In genomic region chr5:31527117-31527680, GRCm38 (mm10) we compare ENCODE assay signal across 8 mouse cellular contexts. TPM values are rescaled to one million over a fixed set of nuclear protein-coding genes. Genes with fewer than 3 reads are reported as not detected.
DNase-seq lines count a peak whose midpoint lies in the region; ATAC-seq and TF ChIP-seq lines count a peak whose summit lies in the region.

No protein-coding gene starts in this region.

- no peak for TF ChIP-seq CTCF in ES-Bruce4 (IDR thresholded peaks at IDR 0.05; ENCODE audit: low read depth, low read length)
- no peak for TF ChIP-seq CTCF in liver, adult 2 months (IDR thresholded peaks at IDR 0.05; ENCODE audit: low read depth, low read length)

- no peak overlapping the region for H3K27ac ChIP-seq in heart, embryonic 12.5 days (ENCODE audit: poor library complexity, severe bottlenecking)
- no peak overlapping the region for H3K27ac ChIP-seq in ES-Bruce4 (ENCODE audit: insufficient read depth, low read length)
- 0 out of 2 replicates have a peak overlapping the region, but pooled peaks have one; percentile 80 for H3K27ac ChIP-seq in forebrain, embryonic 13.5 days
- peak overlapping the region; percentile 85; the same call in 1 of the 2 replicates for H3K27ac ChIP-seq in liver, adult 2 months (replicated peaks; ENCODE audit: insufficient read depth, low read depth, low read length)
- H3K27ac ChIP-seq in stomach, embryonic 15.5 days = 0 out of 2 replicates have a peak overlapping the region, but pooled peaks have one; percentile 81

- H3K36me3 ChIP-seq in heart, embryonic 12.5 days = peaks cover 40% of the 10 kb centered on the region
- H3K36me3 ChIP-seq in ES-Bruce4 (ENCODE audit: control insufficient read depth, insufficient read depth, low read length, poor library complexity, severe bottlenecking) = peaks cover 17% of the 10 kb centered on the region; the same call in 1 of the 2 replicates
- H3K36me3 ChIP-seq in forebrain, embryonic 13.5 days (ENCODE audit: poor library complexity, severe bottlenecking) = peaks cover 44% of the 10 kb centered on the region
- peaks cover 15% of the 10 kb centered on the region for H3K36me3 ChIP-seq in liver, adult 2 months (ENCODE audit: control insufficient read depth, insufficient read depth, low read length)
- H3K36me3 ChIP-seq in stomach, embryonic 15.5 days = peaks cover 14% of the 10 kb centered on the region

- WGBS in heart, embryonic 12.5 days = 2% methylated on average over 40 of the region's 40 CpGs
- WGBS in forebrain, embryonic 13.5 days = 6% methylated on average over 40 of the region's 40 CpGs
- 2% methylated on average over 40 of the region's 40 CpGs for WGBS in liver, adult 2 months
- 3% methylated on average over 40 of the region's 40 CpGs for WGBS in stomach, embryonic 15.5 days

- no peak for TF ChIP-seq POLR2A in ES-Bruce4 (IDR thresholded peaks at IDR 0.05; ENCODE audit: insufficient read depth, low read length)
- TF ChIP-seq POLR2A in liver, adult 2 months (IDR thresholded peaks at IDR 0.05; ENCODE audit: extremely low read depth, insufficient read depth, low read length) = no peak

- H3K79me2 ChIP-seq in liver, adult 2 months (ENCODE audit: control insufficient read depth, insufficient read depth, low read length) = peaks cover 8% of the 10 kb centered on the region; the same call in 1 of the 2 replicates

- DNase-seq in heart, postnatal 10 days = no peak
- no peak for DNase-seq in liver, adult 2 months (ENCODE audit: extremely low read depth, low read depth, low spot score)
- DNase-seq in right cerebral cortex, postnatal 36 days (ENCODE audit: low spot score in 2 of 2) = no peak
- no peak for DNase-seq in layer of hippocampus, adult 8-10 months (ENCODE audit: low spot score in 2 of 2)

- intact Hi-C loops in heart, postnatal 10 days (cut with DNase I) = no loop called here

- H3K4me2 ChIP-seq in heart, embryonic 12.5 days = peak overlapping the region; percentile 98
- peak overlapping the region; percentile 98 for H3K4me2 ChIP-seq in forebrain, embryonic 13.5 days
- peak overlapping the region; percentile 95 for H3K4me2 ChIP-seq in stomach, embryonic 15.5 days

- no peaks in the 10 kb centered on the region for H3K27me3 ChIP-seq in heart, embryonic 12.5 days (replicated peaks)
- no peaks in the 10 kb centered on the region for H3K27me3 ChIP-seq in ES-Bruce4 (ENCODE audit: control insufficient read depth, insufficient read depth, low read length, poor library complexity, severe bottlenecking)
- H3K27me3 ChIP-seq in forebrain, embryonic 13.5 days = no peaks in the 10 kb centered on the region
- no peaks in the 10 kb centered on the region for H3K27me3 ChIP-seq in liver, adult 2 months (ENCODE audit: control insufficient read depth, insufficient read depth, low read length)
- no peaks in the 10 kb centered on the region for H3K27me3 ChIP-seq in stomach, embryonic 15.5 days (replicated peaks)

- H3K9me3 ChIP-seq in heart, embryonic 12.5 days (replicated peaks) = no peaks in the 10 kb centered on the region
- H3K9me3 ChIP-seq in ES-Bruce4 (replicated peaks; ENCODE audit: control insufficient read depth, insufficient read depth, low read length, poor library complexity, severe bottlenecking) = no peaks in the 10 kb centered on the region
- H3K9me3 ChIP-seq in forebrain, embryonic 13.5 days (replicated peaks) = no peaks in the 10 kb centered on the region
- no peaks in the 10 kb centered on the region for H3K9me3 ChIP-seq in stomach, embryonic 15.5 days

- TF ChIP-seq EP300 in ES-Bruce4 (IDR thresholded peaks at IDR 0.05; ENCODE audit: insufficient read depth, low read depth, low read length) = no peak

- peak; percentile 11; the same call in 1 of the 2 replicates for ATAC-seq in heart, embryonic 12.5 days (ENCODE audit: insufficient number of reproducible peaks, low FRiP score)
- peak; percentile 30; the same call in 1 of the 2 replicates for ATAC-seq in forebrain, embryonic 13.5 days
- no peak for ATAC-seq in stomach, embryonic 15.5 days (ENCODE audit: insufficient read depth, low FRiP score, low read depth)

- H3K4me1 ChIP-seq in heart, embryonic 12.5 days (replicated peaks) = peaks cover 15% of the 10 kb centered on the region
- no peaks in the 10 kb centered on the region for H3K4me1 ChIP-seq in ES-Bruce4 (ENCODE audit: control insufficient read depth, insufficient read depth, low read length)
- peaks cover 32% of the 10 kb centered on the region for H3K4me1 ChIP-seq in forebrain, embryonic 13.5 days
- peaks cover 7% of the 10 kb centered on the region for H3K4me1 ChIP-seq in liver, adult 2 months (ENCODE audit: control insufficient read depth, insufficient read depth, low read length)
- peaks cover 14% of the 10 kb centered on the region for H3K4me1 ChIP-seq in stomach, embryonic 15.5 days

- peak overlapping the region; percentile 84 for H3K9ac ChIP-seq in heart, embryonic 12.5 days
- peak overlapping the region; percentile 78 for H3K9ac ChIP-seq in ES-Bruce4 (ENCODE audit: low read depth, poor library complexity, severe bottlenecking)
- H3K9ac ChIP-seq in forebrain, embryonic 13.5 days = peak overlapping the region; percentile 90
- peak overlapping the region; percentile 82 for H3K9ac ChIP-seq in liver, adult 2 months (ENCODE audit: low read depth, low read length)
- peak overlapping the region; percentile 86 for H3K9ac ChIP-seq in stomach, embryonic 15.5 days

- H3K4me3 ChIP-seq in heart, embryonic 12.5 days = peak overlapping the region; percentile 82
- peak overlapping the region; percentile 100 for H3K4me3 ChIP-seq in ES-Bruce4 (ENCODE audit: low read depth, low read length)
- H3K4me3 ChIP-seq in forebrain, embryonic 13.5 days = peak overlapping the region; percentile 97
- peak overlapping the region; percentile 91 for H3K4me3 ChIP-seq in liver, adult 2 months (ENCODE audit: insufficient read depth, low read depth, low read length)
- peak overlapping the region; percentile 93 for H3K4me3 ChIP-seq in stomach, embryonic 15.5 days (replicated peaks)

RNA-seq across cellular contexts. Expression of gene Slc4a1ap, which starts 0.4 kb away (rescaled TPM):
- polyA plus RNA-seq in heart, embryonic 12.5 days (2016; fragmentation: Nextera tagmentation; extraction: Ambion mirVana) = 24.3 and 24.8 TPM in 2 replicates
- total RNA-seq in heart, postnatal 10 days (2021) = 10 to 100 TPM; 19.2 to 23.2 TPM
- polyA plus RNA-seq in ES-Bruce4 (2011; ENCODE audit: insufficient read depth, insufficient read length, low read depth, missing spikeins) = 46.4 and 62.4 TPM in 2 replicates
- 33.8 and 34.4 TPM in 2 replicates for polyA plus RNA-seq in forebrain, embryonic 13.5 days (2015; fragmentation: Nextera tagmentation; extraction: Ambion mirVana)
- 12.6 and 13.2 TPM in 2 replicates for total RNA-seq in liver, adult 2 months (2014; rRNA removed)
- 7.3 and 8.1 TPM in 2 replicates for polyA plus RNA-seq in liver, adult 2 months (2012; rRNA removed)
- polyA plus RNA-seq in stomach, embryonic 15.5 days (2015; fragmentation: Nextera tagmentation; extraction: Ambion mirVana) = 26.2 and 29.6 TPM in 2 replicates
- total RNA-seq in layer of hippocampus, adult 8-10 months (2022) = 10 to 100 TPM; 49.5 to 55.8 (median 52.1) TPM

RNA-seq across cellular contexts. Expression of gene Supt7l, which starts 0.4 kb away (rescaled TPM):
- polyA plus RNA-seq in heart, embryonic 12.5 days (2016; fragmentation: Nextera tagmentation; extraction: Ambion mirVana) = 18.2 and 20.4 TPM in 2 replicates
- total RNA-seq in heart, postnatal 10 days (2021) = 10 to 100 TPM; 15.8 to 16.1 TPM
- polyA plus RNA-seq in ES-Bruce4 (2011; ENCODE audit: insufficient read depth, insufficient read length, low read depth, missing spikeins) = 16.9 and 19.3 TPM in 2 replicates
- polyA plus RNA-seq in forebrain, embryonic 13.5 days (2015; fragmentation: Nextera tagmentation; extraction: Ambion mirVana) = 28.2 and 32.4 TPM in 2 replicates
- total RNA-seq in liver, adult 2 months (2014; rRNA removed) = 6.8 and 7.9 TPM in 2 replicates
- 6.6 and 6.8 TPM in 2 replicates for polyA plus RNA-seq in liver, adult 2 months (2012; rRNA removed)
- polyA plus RNA-seq in stomach, embryonic 15.5 days (2015; fragmentation: Nextera tagmentation; extraction: Ambion mirVana) = 19.7 and 20.1 TPM in 2 replicates
- total RNA-seq in layer of hippocampus, adult 8-10 months (2022) = 10 to 100 TPM; 18.0 to 20.3 (median 19.2) TPM

RNA-seq across cellular contexts. Expression of gene Gpn1, which starts 32.7 kb away (rescaled TPM):
- 43.8 and 49.2 TPM in 2 replicates for polyA plus RNA-seq in heart, embryonic 12.5 days (2016; fragmentation: Nextera tagmentation; extraction: Ambion mirVana)
- 10 to 100 TPM; 22.1 to 24.5 TPM for total RNA-seq in heart, postnatal 10 days (2021)
- 49.0 and 54.8 TPM in 2 replicates for polyA plus RNA-seq in ES-Bruce4 (2011; ENCODE audit: insufficient read depth, insufficient read length, low read depth, missing spikeins)
- 75.4 and 89.8 TPM in 2 replicates for polyA plus RNA-seq in forebrain, embryonic 13.5 days (2015; fragmentation: Nextera tagmentation; extraction: Ambion mirVana)
- total RNA-seq in liver, adult 2 months (2014; rRNA removed) = 8.5 and 9.5 TPM in 2 replicates
- polyA plus RNA-seq in liver, adult 2 months (2012; rRNA removed) = 13.2 and 19.0 TPM in 2 replicates
- polyA plus RNA-seq in stomach, embryonic 15.5 days (2015; fragmentation: Nextera tagmentation; extraction: Ambion mirVana) = 46.4 and 48.2 TPM in 2 replicates
- 10 to 100 TPM; 31.1 to 39.7 (median 35.2) TPM for total RNA-seq in layer of hippocampus, adult 8-10 months (2022)

RNA-seq across cellular contexts. Expression of gene 4930548H24Rik, which starts 41.7 kb away (rescaled TPM):
- polyA plus RNA-seq in heart, embryonic 12.5 days (2016; fragmentation: Nextera tagmentation; extraction: Ambion mirVana) = not detected in 2 replicates
- total RNA-seq in heart, postnatal 10 days (2021) = under 1 TPM; 0.22 to 0.32 TPM
- 0.30 TPM in 1 of 2 replicates, not detected in the other for polyA plus RNA-seq in ES-Bruce4 (2011; ENCODE audit: insufficient read depth, insufficient read length, low read depth, missing spikeins)
- polyA plus RNA-seq in forebrain, embryonic 13.5 days (2015; fragmentation: Nextera tagmentation; extraction: Ambion mirVana) = 0.14 and 0.18 TPM in 2 replicates
- total RNA-seq in liver, adult 2 months (2014; rRNA removed) = not detected in 2 replicates
- polyA plus RNA-seq in liver, adult 2 months (2012; rRNA removed) = not detected in 2 replicates
- 0.10 TPM in 1 of 2 replicates, not detected in the other for polyA plus RNA-seq in stomach, embryonic 15.5 days (2015; fragmentation: Nextera tagmentation; extraction: Ambion mirVana)
- total RNA-seq in layer of hippocampus, adult 8-10 months (2022) = under 1 TPM in 2 of 4 experiments, not detected in 2; 0.25 to 0.27 TPM

Comparison
In these comparisons a context has a peak if more than half of its experiments do, and no peak if none do; other contexts are left out.
1. H3K27ac ChIP-seq: peak in forebrain, embryonic 13.5 days (single experiment), liver, adult 2 months (single experiment) and stomach, embryonic 15.5 days (single experiment); none in heart, embryonic 12.5 days (single experiment) and ES-Bruce4 (single experiment).
2. Peak in every context shown above with its lines, with median percentiles within 50 percentile points of each other: H3K4me2 ChIP-seq, H3K4me3 ChIP-seq and H3K9ac ChIP-seq.